Mouse (Mus musculus) testis, postnatal 14 days (tissue): ENCODE data around the gene Trpm7.
"Not testable (repeated sequence)": the region's sequence is repeated elsewhere in the genome, so short reads cannot be mapped to it uniquely, and the experiment has no call there.

Experiments
- DNase-seq: peaks from one replicate; pipeline ENCODE4 v3.0.0; 2021; ENCODE audit warnings: low spot score

Gene Trpm7

DNA sequence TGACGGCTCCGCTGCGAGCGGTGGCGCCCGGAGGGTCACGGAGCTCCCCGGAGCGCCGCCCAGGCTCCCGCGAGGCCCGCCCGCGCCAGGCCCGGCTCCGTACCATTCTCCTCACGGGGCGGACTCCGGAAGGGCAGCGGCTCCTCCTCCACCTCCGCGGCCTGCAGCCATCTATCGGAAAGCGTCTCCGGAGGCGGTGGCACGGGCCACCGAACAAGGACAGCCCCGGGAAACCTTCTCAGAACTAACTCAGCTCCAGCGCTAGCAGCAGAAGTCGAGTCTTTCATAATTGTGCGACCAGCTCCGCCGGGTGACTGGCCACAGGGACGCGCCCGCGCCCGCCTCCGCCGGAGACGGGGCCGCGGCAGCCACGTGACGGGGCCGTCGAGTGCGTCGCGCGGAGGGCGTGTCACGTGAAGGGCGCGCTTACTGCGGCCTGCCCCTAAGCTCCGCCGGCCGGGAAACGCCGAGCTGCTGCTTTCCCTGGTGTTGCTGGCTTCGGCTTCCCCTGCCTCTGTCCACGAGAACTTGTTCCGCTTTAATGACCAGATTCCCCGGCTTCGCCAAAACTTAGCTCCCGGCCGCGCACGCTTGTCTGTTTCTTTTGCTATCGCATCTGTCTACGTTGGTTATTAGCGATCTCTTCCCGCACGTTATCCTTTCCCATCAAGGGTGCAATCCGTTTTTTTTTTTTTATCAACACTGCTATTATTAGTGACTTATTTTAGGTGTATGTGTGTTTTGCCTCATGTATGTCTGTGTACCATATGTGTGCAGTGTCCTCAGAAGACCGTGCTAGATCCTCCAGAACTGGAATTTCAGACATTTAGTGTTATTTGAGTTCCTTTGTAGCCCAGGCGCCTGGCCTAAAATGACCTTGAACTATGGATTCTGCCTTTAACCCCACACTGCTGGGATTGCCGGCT is at the start of gene Trpm7:
TSS of gene Trpm7 (minus strand) at position 360 of the 926 bp plus-strand sequence.
- DNase-seq = peak; percentile 93

DNA sequence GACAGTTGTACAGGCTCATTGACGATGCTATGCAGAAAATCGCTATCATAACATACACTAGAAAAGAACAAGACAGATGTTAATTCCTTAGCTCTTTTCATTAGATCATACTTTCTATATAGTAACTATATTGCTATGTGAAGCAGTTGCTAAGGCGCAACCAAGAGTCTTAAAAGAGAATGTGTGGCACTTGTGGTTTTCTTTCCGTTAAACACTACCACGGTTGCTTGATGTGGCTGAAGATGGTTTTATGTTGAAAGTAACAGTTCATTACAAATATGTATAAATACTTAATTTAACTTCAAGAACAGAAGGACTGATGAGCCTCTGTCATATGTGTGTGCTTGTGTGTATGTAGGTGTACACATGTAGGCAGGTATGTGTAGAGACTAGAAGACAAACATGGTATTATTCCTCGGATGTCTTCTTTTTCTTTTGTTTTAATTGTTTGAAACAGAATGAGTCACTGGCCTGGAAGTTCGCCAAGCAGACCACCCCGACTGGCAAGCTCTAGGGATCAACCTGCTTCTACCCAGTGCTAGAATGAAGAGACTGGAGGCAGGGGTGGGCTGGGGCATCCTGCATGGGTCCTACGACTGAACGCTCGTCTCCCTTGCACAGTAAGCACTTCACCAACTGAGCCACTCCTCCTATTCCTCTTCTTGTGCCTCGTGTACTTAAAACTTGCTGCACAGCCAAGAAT is 44.5 kb upstream of the Trpm7 start:
- DNase-seq = no peak

DNA sequence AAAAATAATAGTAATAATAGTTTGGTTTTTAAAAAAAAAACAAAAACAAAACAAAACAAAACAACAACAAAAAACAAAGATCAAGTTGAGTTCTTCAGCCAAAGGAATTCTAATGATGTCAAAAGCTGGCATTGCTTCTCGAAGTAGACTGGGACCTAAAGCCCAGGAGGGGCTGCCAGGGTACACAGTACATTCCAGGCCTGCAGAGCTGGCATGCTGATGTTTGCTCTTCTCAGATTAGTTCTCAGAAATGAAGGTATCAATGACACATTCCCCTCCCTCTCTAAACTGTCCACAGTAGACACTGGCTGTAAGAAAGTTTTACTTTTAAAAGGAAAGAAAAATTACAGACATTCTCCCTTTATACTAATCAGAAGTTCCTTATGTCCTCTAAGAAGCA is 40.2 kb upstream of the Trpm7 start:
- DNase-seq = no peak

DNA sequence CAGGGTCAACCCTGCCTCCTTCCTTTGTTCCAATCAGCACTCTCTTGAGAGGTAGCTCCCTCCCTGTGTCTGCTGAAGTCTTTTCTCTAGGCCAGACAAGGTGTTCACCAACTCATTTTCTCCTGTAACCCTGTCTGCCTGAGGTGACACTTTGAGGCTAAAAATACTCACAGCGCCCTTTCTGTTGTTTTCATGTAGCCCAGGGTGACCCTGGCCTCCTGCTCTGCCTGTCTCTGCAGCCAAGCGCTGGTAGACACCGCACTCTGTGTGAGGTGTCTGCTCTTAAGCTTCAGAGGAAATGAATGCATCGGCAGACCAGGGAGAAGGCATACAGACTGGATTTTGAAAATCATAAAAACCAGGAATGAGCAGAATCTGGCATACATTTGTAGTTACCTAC is 38.1 kb upstream of the Trpm7 start:
- DNase-seq = no peak

DNA sequence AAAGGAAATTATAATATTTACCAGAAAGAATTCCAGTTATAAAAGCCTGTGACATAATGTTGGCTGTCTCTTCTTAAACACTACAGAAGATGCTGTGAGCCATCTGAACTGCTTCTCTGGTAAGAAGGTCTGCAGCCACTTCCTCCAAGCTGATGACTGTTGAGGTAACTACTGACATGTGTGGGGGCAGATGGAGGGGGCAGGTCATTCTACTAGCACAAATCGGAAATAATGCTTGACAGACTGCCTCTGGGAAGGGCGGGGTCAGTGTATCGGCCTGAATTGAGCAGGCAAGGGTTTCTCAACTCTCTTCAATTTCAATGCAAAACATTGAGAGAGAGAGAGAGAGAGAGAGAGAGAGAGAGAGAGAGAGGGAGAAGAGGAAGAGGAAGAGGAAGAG is 28.1 kb upstream of the Trpm7 start:
- no peak for DNase-seq

DNA sequence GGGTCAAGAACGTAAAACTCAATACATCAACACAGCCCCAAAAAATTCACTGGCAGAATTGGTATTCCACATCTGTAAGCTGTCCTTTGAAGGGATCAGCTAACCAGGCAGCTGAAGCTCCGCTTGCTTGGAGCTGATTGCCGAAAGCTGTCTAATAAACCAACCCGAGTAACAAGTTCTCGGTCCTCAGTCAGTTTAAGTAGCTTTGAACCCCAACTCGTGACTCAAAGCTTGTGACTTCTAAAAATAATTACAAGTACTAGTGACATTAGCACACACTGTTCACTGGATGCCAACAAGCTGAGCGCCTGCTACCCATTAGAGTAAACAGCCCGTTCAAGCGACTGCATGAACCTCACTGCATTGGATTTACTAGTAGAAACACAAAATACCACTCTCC is 21.5 kb upstream of the Trpm7 start:
- no peak for DNase-seq

DNA sequence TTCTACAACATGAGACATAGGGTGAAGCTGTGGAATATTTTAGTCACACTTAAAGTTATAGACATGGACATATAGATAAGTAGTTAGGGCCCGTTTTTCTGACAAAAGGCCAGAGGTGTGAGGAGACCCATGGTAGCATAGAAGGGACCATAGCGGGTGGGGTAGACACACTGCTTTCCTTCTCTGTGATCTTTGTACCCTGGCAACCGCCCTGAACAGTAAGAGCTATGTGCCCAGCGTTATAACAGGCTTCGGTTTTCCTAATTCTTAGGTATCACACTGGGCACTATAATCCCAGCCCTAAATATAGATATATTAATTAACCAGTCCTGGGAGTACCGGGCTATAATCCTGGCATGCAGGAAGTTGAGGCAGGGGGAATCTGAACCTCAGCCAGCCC is 20.9 kb upstream of the Trpm7 start:
- no peak for DNase-seq

DNA sequence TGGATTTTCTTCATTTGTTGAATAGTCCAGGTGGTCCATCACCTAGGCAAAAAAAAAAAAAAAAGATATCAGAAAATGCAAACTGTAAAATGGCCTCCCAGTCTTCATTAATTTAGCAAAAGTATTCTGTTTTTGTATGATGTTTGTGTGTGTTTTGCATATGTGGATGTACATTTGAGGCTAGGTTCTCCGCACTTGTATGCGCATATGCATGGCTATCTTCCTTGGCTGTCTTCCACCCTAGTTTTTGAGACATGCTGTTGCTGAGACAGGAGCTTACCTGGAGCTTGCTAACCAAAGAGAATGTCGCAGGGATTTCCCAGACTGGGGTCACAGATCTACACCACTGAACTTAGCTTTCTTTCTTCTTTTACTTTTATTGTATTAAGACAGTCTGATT is 18.2 kb upstream of the Trpm7 start:
- DNase-seq = no peak

DNA sequence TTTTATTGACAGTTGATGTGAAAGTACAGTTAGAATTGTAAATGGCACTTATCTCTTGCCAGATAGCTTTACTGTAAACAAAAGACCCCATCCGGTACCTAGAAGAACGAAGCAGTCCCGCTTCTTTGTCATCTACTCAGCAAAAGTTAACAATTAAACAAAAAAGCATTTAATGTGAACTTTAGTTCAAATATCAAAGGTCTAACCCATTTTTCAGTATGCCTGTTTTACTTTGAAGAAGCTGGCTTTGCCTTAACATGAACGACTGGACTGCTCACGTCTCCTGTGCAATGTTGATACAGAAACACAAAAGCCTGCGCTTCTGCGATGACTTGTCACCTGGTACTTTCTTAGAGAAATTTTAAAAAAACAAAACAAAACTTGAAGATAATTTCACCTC is 16.3 kb upstream of the Trpm7 start:
- DNase-seq = no peak

DNA sequence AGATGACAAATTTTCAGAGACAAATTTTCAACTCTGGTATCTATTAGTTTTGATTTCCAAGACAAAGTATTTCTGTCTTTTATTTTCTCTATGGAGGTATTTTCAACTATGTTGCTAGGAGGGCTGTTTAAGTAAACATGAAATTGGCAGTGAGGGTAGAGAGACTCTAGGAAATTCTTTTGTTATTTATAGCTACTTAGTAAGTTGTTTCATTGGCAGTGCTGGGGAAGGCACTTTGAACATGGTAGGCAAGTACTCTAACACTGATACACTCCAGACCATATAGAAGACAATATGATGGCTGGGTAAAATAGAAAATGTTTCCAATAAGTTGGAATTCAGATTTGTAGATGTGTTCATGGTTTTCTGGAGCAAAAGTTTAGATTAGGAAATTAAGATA is 15.7 kb upstream of the Trpm7 start:
- no peak for DNase-seq

DNA sequence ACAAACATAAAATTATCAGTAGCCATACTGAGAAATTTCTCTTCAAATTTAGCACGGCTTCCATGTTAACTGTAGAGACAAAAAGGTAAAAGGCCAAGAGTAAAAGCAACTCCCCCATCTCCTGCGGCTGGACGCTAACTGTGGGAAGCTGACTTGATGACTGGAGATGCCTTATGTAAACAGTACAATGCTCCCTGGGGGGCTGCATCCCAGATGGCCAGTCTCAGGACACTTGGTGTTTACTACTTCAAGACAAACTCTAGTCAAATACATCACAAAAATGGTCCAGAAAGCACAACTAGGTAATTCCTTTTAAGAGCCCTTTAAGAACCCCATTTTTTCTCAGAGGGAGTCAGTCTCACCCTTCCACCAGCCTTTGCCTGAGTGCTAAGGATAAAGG is 11.1 kb upstream of the Trpm7 start:
- DNase-seq = no peak

DNA sequence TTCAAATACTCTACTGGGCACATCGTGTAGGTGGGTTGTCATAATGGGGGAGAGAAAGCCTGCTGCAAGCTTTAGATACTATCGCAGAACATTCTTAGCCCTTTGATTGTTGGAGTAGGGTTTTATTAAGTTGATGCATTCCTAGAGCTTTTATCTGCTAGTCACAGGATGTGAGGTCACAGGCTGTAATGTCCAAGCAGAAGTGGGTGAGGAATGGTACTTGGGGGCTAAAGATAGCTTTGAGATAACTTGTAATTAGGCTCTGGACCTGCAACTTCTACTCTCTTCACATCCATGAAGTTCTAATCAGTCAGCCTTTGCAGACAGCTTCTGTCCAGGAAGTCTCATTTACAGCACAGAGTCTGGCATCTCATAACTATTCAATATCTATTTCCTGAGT is 9.8 kb upstream of the Trpm7 start:
- DNase-seq = no peak

DNA sequence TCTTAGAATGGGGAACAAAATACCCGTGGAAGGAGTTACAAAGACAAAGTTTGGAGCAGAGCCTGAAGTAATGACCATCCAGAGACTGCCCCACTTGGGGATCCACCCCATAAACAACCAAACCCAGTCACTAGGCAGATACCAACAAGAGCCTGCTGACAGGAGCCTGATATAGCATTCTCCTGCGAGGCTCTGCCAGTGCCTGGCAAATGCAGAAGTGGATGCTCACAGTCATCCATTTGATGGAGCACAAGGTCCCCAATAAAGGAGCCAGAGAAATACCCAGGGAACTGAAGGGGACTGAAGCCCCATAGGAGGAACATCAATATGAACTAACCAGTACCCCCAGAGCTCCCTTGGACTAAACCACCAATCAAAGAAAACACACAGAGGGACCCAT is 6.7 kb upstream of the Trpm7 start:
- not testable (repeated sequence) for DNase-seq

DNA sequence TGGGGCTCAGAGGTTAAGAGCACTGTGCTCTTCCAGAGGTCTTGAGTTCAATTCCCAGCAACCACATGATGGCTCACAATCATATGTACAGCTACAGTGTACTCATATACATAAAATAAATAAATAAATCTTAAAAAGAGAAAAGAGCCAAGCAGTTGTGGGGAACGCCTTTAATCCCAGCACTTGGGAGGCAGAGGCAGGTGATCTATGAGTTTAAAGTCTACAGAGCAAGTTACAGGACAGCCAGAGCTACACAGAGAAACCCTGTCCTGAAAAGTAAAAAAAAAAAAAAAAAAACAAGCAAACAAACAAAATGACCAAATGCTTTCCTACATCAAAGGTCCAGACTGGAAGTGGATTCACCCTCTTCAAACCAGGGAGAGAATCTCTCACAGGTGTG is 2.0 kb upstream of the Trpm7 start:
- no peak for DNase-seq

DNA sequence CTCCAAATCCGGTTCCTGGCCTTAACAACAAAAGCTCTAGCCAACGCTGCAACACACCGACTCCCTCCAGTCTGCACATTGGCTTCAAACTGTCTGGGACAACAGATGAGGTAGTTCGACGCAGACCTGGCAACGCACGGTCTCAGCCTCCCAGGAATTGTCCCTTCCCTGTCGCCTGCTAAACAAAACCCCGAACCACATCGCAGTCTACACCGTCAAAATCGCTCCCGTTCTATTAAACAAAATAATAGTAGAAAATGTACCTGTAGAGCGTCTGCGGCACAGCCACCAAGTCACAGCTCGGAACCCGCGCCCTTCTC is 554 bp downstream of the Trpm7 start:
- DNase-seq = peak; percentile 47

DNA sequence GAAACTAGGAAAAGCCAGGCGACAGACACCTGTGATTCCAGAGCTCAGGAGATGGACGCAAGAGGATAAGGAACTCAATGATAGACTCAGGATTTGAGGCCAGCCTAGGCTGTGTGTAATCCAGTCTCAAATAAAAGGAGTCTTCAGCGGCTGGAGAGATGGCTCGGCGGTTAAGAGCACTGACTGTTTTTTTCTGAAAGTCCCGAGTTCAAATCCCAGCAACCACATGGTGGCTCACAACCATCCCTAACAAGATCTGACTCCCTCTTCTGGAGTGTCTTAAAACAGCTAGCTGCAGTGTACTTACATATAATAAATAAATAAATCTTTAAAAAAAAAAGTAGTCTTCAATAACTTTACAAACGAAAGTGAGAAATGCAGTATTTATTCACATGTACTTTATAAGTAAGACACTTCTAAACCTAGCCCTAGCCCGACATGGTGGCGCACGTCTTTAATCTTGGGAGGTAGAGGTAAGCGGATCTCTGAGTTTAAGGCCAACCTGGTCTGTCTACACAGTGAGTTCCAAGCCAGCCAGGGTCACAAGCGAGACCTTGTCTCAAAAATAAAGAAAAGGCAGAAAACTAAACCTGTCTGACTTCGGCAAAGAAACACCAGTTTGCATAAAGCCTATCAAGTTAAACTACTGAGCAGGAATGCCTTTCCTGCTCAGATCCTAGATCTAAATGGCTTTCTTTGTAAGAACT is 1.1 kb downstream of the Trpm7 start:
- DNase-seq = no peak

DNA sequence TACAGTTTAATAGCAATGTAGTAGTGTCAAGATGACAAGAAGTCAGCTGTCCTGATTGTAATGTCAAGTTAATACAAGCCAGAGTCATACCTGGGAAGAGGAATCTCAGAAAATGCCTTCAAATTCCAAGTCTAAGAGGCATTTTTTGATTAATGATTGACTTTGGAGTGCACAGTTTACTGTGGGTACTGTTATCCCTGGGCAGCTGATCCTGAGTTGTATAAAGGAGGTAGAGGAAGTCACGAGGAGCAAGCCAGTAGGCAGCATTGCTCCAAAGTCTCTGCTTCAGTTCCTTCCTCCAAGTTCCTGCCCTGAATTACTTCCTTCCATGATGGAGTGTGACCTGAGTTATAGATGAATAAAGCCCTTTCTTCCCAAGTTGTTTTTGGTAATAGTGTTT is 9.7 kb downstream of the Trpm7 start:
- DNase-seq = no peak

DNA sequence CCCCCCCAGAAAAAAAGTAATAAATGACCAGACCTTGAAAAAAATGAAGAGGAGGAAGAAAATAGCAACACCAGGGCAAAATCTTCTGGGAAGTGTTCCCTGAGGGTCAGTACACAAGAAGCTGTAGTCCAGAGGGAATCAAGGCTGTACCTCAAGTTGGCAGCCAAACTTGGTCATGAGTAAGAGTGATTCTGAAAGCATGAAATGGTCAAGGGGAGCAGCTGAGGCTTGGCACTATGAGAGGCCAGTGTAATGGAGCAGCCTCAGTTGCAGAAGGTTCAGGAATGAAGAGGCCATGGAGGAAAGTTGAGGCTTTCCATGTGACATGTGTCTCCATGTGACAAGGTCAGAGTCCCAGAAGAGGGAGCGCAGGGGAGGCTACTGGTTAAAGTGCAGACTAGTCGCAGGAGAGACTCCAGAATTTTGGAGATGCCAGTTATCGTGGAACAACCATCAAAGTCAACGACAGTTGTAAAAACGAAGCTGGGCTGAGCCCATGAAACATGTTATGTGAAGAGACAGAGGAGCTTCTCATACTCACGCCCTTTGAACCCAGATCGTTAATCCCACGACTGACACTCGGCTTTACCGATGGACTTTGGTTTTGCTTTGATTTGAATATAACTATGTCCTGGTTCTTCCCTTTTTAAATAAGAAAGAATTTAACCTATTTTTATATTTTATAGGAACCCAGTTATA is 10.4 kb downstream of the Trpm7 start:
- no peak for DNase-seq

DNA sequence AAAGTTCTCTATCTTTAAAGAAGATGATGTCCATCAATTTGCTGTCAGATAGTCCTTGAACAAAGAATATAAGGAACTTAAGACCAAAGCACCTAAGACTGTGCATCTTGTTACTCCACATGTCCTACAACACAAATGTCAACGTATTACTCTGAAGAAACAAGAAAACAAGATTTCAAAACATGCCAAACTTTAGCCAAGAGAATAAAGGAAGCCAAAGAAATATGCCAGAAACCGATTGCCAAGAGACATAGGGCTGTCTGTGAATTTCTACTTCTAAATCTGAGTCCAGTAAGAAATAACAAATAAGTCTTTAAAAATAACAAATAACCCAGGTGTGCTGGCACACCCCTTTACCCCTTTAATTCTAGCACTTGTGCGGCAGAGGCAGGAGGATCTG is 11.0 kb downstream of the Trpm7 start:
- no peak for DNase-seq

DNA sequence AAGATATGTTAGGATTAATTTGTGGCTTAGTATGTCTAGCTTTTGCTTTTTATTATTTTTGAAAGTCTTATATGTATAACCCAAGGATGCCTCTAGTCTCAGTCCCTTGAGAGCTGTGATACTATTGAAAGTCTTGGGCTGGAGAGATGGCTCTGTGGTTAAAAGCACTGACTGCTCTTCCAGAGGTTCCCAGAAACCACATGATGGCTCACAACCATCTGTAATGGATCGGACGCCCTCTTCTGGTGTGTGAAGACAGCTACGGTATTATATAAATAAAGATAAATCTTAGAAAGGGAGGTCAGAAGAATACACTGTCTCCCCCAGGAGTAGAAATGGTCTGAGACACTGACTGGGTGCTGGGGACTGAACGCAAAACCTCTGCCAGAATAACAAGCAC is 31.3 kb downstream of the Trpm7 start:
- DNase-seq = no peak

DNA sequence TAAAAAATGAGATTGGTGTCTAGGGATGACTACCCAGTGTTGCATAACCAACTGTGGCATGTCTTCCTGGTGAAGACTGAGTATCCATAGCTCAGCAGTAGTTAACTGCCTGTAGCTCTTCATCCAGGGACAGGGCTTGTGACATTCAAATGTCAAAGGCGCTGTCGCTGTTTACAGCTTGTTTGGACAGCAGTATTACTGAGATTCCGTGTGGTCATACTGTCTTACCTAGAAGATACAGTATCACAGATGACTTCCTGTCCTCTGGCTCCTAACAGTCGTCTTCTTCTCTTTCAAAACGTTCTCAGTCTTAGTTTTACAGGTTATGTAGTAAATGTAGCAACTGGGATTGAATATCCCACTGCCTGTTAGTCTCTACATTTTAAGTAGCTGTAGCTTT is 37.2 kb downstream of the Trpm7 start:
- DNase-seq = no peak

DNA sequence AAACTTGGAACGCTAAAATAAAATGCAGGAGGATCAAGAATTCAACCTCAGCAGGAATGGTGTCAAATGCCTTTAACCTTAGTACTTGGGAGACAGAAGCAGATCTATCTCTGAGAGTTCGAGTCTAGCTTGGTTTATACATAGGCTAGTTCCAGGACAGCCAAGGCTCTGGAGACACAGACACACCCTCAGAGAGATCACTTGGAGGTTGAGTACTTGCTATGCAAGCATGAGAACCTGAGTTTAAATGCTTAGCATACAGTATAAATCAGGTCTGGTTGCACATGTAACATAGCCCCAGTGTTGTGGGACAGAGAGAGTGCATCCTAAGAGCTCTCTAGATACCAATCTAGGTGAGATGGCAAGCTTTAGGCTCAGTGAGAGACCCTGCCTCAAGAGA is 58.6 kb downstream of the Trpm7 start:
- DNase-seq = no peak
